Mouse (Mus musculus) heart, postnatal 0 days (tissue): ENCODE data around the gene Gchfr.

Source experiments
- CTCF ChIP-seq: IDR thresholded peaks from 2 replicates; pipeline ENCODE4 v1.5.1; 2016; ENCODE audit warnings: antibody characterized with exemption, control low read depth, low read depth
- EP300 ChIP-seq: IDR thresholded peaks from 2 replicates; pipeline ENCODE4 v1.6.1; 2016; ENCODE audit warnings: antibody characterized with exemption, low read depth

GRCm38 (mm10) chr2:119207961-119208343, 40.4 kb downstream of the Gchfr start:
- no peak for TF ChIP-seq CTCF
- no peak for TF ChIP-seq EP300
